Comparison of ENCODE assay signal across 14 mouse cellular contexts in genomic region chr5:101040488-101040887, GRCm38 (mm10).
"Had no signal": no experiment of that assay in that cellular context is flagged by ENCODE, and none has a peak within 500 bp of the region (broad histone marks: within the 10 kb centered on the region; RNA-seq: fewer than 3 reads in every experiment).

No protein-coding gene starts in this region.

- H3K4me2 ChIP-seq: limb, embryonic 12.5 days; midbrain, embryonic 12.5 days; neural tube, embryonic 13.5 days had no signal

- H3K27me3 ChIP-seq: limb, embryonic 12.5 days; midbrain, embryonic 12.5 days; neural tube, embryonic 13.5 days had no signal

- H3K27ac ChIP-seq: limb, embryonic 12.5 days; liver, embryonic 14.5 days; midbrain, embryonic 12.5 days; neural tube, embryonic 13.5 days had no signal

- ATAC-seq: midbrain, embryonic 16.5 days had no signal

- DNase-seq: kidney, postnatal 36 days; layer of hippocampus, adult 9-11 months; layer of hippocampus, postnatal 36 days; lung, adult 18-20 months; retina, postnatal 1 day; right cerebral cortex, postnatal 4 days; spleen, adult 18-20 months; thymus, adult 18-20 months; thymus, postnatal 14 days had no signal

- H3K36me3 ChIP-seq: limb, embryonic 12.5 days; midbrain, embryonic 12.5 days; neural tube, embryonic 13.5 days had no signal

- H3K4me3 ChIP-seq: limb, embryonic 12.5 days; midbrain, embryonic 12.5 days; neural tube, embryonic 13.5 days had no signal

- H3K9ac ChIP-seq: limb, embryonic 12.5 days; liver, embryonic 14.5 days; midbrain, embryonic 12.5 days; neural tube, embryonic 13.5 days had no signal

- H3K4me1 ChIP-seq: limb, embryonic 12.5 days; midbrain, embryonic 12.5 days; neural tube, embryonic 13.5 days had no signal

- H3K9me3 ChIP-seq: limb, embryonic 12.5 days; midbrain, embryonic 12.5 days; neural tube, embryonic 13.5 days had no signal
